In the genomic region with DNA sequence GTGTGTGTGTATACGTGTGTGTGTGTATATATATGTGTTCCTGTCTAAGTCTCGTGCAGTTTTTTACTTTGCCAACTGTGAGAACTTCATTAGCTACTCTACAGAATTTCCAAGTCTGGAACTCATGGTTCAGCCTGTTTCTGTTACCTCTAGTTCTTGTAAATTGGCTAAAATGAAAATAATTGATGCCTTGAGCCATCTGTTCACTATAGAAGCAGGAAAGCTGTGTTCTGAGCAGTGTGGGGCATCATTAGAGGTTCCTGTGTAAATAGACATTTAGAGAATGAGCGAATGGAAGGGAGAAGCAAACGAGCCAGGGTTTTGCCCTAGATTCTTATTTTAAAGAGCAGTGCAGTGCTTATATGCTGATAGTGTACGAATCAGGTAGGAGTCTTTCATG, we compare ENCODE assay signal across 19 mouse cellular contexts.
"Had no signal": no experiment of that assay in that cellular context is flagged by ENCODE, and none has a peak within 500 bp of the region (broad histone marks: within the 10 kb centered on the region; RNA-seq: fewer than 3 reads in every experiment).

No protein-coding gene starts in this region.

- ATAC-seq: liver, embryonic 12.5 days; midbrain, embryonic 13.5 days; midbrain, embryonic 16.5 days had no signal

- H3K36me3 ChIP-seq: kidney, embryonic 15.5 days; limb, embryonic 10.5 days; limb, embryonic 13.5 days; liver, embryonic 15.5 days; lung, embryonic 15.5 days; midbrain, embryonic 10.5 days; midbrain, embryonic 13.5 days had no signal

- H3K27ac ChIP-seq: kidney, embryonic 15.5 days; limb, embryonic 10.5 days; limb, embryonic 13.5 days; liver, embryonic 12.5 days; liver, embryonic 15.5 days; lung, embryonic 15.5 days; midbrain, embryonic 10.5 days; midbrain, embryonic 13.5 days; stomach, postnatal 0 days had no signal

- H3K9ac ChIP-seq: kidney, embryonic 15.5 days; limb, embryonic 13.5 days; liver, embryonic 12.5 days; liver, embryonic 15.5 days; lung, embryonic 15.5 days; midbrain, embryonic 13.5 days had no signal

- H3K4me2 ChIP-seq: kidney, embryonic 15.5 days; limb, embryonic 13.5 days; liver, embryonic 12.5 days; liver, embryonic 15.5 days; lung, embryonic 15.5 days; midbrain, embryonic 13.5 days had no signal

- H3K9me3 ChIP-seq: kidney, embryonic 15.5 days; limb, embryonic 10.5 days; limb, embryonic 13.5 days; liver, embryonic 12.5 days; liver, embryonic 15.5 days; lung, embryonic 15.5 days; megakaryocyte, embryonic 14.5 days; midbrain, embryonic 10.5 days; midbrain, embryonic 13.5 days had no signal

- H3K27me3 ChIP-seq: kidney, embryonic 15.5 days; limb, embryonic 13.5 days; liver, embryonic 12.5 days; liver, embryonic 15.5 days; lung, embryonic 15.5 days; megakaryocyte, embryonic 14.5 days; midbrain, embryonic 13.5 days had no signal

- DNase-seq: kidney, postnatal 10 days; kidney, postnatal 36 days; liver; lung, adult 18-20 months; lung, postnatal 10 days; lung, postnatal 36 days; thymus, postnatal 25 days had no signal

- H3K4me3 ChIP-seq: kidney, embryonic 15.5 days; limb, embryonic 10.5 days; limb, embryonic 13.5 days; liver, embryonic 12.5 days; liver, embryonic 15.5 days; lung, embryonic 15.5 days; midbrain, embryonic 10.5 days; midbrain, embryonic 13.5 days; myocyte had no signal
